Mouse (Mus musculus) neural tube, embryonic 12.5 days (tissue): Measurements from ENCODE around the gene Zmynd11. TPM values are rescaled to one million over a fixed set of nuclear protein-coding genes. Genes with fewer than 3 reads are reported as not detected.

ENCODE experiments used
- ATAC-seq: fragments of 200-750 bp; cut with Nextera tagmentation; 2 replicates; pipeline ENCODE4 v1.8.0; 2017; ENCODE audit warnings: low read depth, mild to moderate bottlenecking, moderate TSS enrichment, moderate library complexity; ENCODE audit not compliant: low FRiP score
- H3K27ac ChIP-seq: fragments of 300-500 bp; sonication (generic); 2 replicates; pipeline ENCODE4 v1.5.1; 2016
- H3K27me3 ChIP-seq: fragments of 300-500 bp; sonication (generic); replicated peaks from 2 replicates; pipeline ENCODE4 v1.6.1; 2016; ENCODE audit warnings: mild to moderate bottlenecking
- H3K36me3 ChIP-seq: fragments of 300-500 bp; sonication (generic); 2 replicates; pipeline ENCODE4 v1.6.1; 2016; ENCODE audit warnings: mild to moderate bottlenecking
- H3K4me1 ChIP-seq: fragments of 300-500 bp; sonication (generic); 2 replicates; pipeline ENCODE4 v1.6.1; 2016
- H3K4me2 ChIP-seq: fragments of 300-500 bp; sonication (generic); replicated peaks from 2 replicates; pipeline ENCODE4 v1.6.1; 2016; ENCODE audit warnings: mild to moderate bottlenecking
- H3K4me3 ChIP-seq: fragments of 300-500 bp; sonication (generic); 2 replicates; pipeline ENCODE4 v1.5.1; 2016
- H3K9ac ChIP-seq: fragments of 300-500 bp; sonication (generic); 2 replicates; pipeline ENCODE4 v1.6.1; 2016; ENCODE audit warnings: mild to moderate bottlenecking
- H3K9me3 ChIP-seq: fragments of 300-500 bp; sonication (generic); 2 replicates; pipeline ENCODE4 v1.6.1; 2016; ENCODE audit warnings: mild to moderate bottlenecking
- WGBS: fragments of 180-500 bp; shearing (Covaris S2); methylation state at CpG from one replicate; pipeline ENCODE4 v1.1.7; 2016; 5-methylcytosine and 5-hydroxymethylcytosine counted together
- polyA plus RNA-seq: library from polyadenylated mRNA; unstranded; fragments of >200 nt; fragmentation: Nextera tagmentation; extraction: Ambion mirVana; gene quantifications from 2 replicates; pipeline ENCODE4 v1.2.1, GENCODE M21; 2016

The Zmynd11 gene
- 109 and 112 TPM in 2 replicates for polyA plus RNA-seq

GRCm38 (mm10) chr13:9764646-9765536 lies at the start of gene Zmynd11:
Gene Zmynd11, minus strand, starts transcription at chr13:9765330.
- peak within 1 kb of the TSS; percentile 78 for H3K4me2 ChIP-seq
- H3K36me3 ChIP-seq, result no peaks in the 10 kb centered on the region
- peak; percentile 86 for ATAC-seq
- H3K9me3 ChIP-seq, result no peaks in the 10 kb centered on the region
- peaks cover 37% of the 10 kb centered on the region for H3K4me1 ChIP-seq
- H3K4me3 ChIP-seq, result peak within 1 kb of the TSS; percentile 95
- H3K27me3 ChIP-seq, result no peaks in the 10 kb centered on the region
- H3K27ac ChIP-seq, result peak within 1 kb of the TSS; percentile 98
- WGBS, result under 1% methylated on average over 96 of the region's 98 CpGs
- H3K9ac ChIP-seq, result peak within 1 kb of the TSS; percentile 99

GRCm38 (mm10) chr13:9795889-9796631 lies 30.9 kb upstream of the Zmynd11 start:
- H3K9ac ChIP-seq, result peak overlapping the region; percentile 36
- peak overlapping the region; percentile 53; the same call in 1 of the 2 replicates for H3K27ac ChIP-seq
- no peaks in the 10 kb centered on the region for H3K9me3 ChIP-seq
- ATAC-seq, result peak; percentile 83
- peak overlapping the region; percentile 28 for H3K4me3 ChIP-seq
- H3K4me1 ChIP-seq, result peaks cover 8% of the 10 kb centered on the region; the same call in 1 of the 2 replicates
- H3K36me3 ChIP-seq, result no peaks in the 10 kb centered on the region
- no peaks in the 10 kb centered on the region for H3K27me3 ChIP-seq
- H3K4me2 ChIP-seq, result peak overlapping the region; percentile 64
- 2% methylated on average over 12 of the region's 12 CpGs for WGBS

- no peak overlapping the region for H3K27ac ChIP-seq
- H3K4me2 ChIP-seq, result no peak overlapping the region
- WGBS, result 33% methylated on average over 3 of the region's 3 CpGs
- H3K4me3 ChIP-seq, result no peak overlapping the region
- no peaks in the 10 kb centered on the region for H3K9me3 ChIP-seq
- no peaks in the 10 kb centered on the region; the same call in 1 of the 2 replicates for H3K4me1 ChIP-seq
- no peaks in the 10 kb centered on the region for H3K27me3 ChIP-seq
- no peak overlapping the region for H3K9ac ChIP-seq
- peak; percentile 66 for ATAC-seq
- no peaks in the 10 kb centered on the region for H3K36me3 ChIP-seq
These were observed 20.9 kb upstream of the Zmynd11 start for GRCm38 (mm10) chr13:9786050-9786449.

- no peaks in the 10 kb centered on the region for H3K27me3 ChIP-seq
- no peak overlapping the region for H3K4me2 ChIP-seq
- 84% methylated on average over 3 of the region's 3 CpGs for WGBS
- H3K27ac ChIP-seq, result no peak overlapping the region
- no peaks in the 10 kb centered on the region for H3K9me3 ChIP-seq
- no peak overlapping the region for H3K4me3 ChIP-seq
- H3K36me3 ChIP-seq, result no peaks in the 10 kb centered on the region
- H3K9ac ChIP-seq, result no peak overlapping the region
- no peaks in the 10 kb centered on the region; the same call in 1 of the 2 replicates for H3K4me1 ChIP-seq
- ATAC-seq, result no peak
These were observed 18.6 kb upstream of the Zmynd11 start for GRCm38 (mm10) chr13:9783717-9784116.

GRCm38 (mm10) chr13:9775901-9776300 lies 10.8 kb upstream of the Zmynd11 start:
- Histone ChIP-seq H3K27me3 (no peaks in the 10 kb centered on the region), H3K4me3 (no peak overlapping the region), H3K27ac (no peak overlapping the region), H3K4me2 (no peak overlapping the region), H3K4me1 (no peaks in the 10 kb centered on the region), H3K9ac (no peak overlapping the region), H3K36me3 (no peaks in the 10 kb centered on the region), H3K9me3 (no peaks in the 10 kb centered on the region)
- WGBS, result 59% methylated on average over 5 of the region's 5 CpGs
- ATAC-seq, result no peak

- H3K36me3 ChIP-seq, result no peaks in the 10 kb centered on the region
- no peak overlapping the region for H3K4me3 ChIP-seq
- H3K4me2 ChIP-seq, result no peak overlapping the region
- no peak overlapping the region for H3K27ac ChIP-seq
- no peaks in the 10 kb centered on the region for H3K27me3 ChIP-seq
- H3K9ac ChIP-seq, result no peak overlapping the region
- ATAC-seq, result no peak
- no peaks in the 10 kb centered on the region for H3K9me3 ChIP-seq
- H3K4me1 ChIP-seq, result no peaks in the 10 kb centered on the region
These were observed 8.9 kb upstream of the Zmynd11 start for GRCm38 (mm10) chr13:9774077-9774476.

- H3K4me3 ChIP-seq, result no peak overlapping the region
- no peak for ATAC-seq
- peaks cover 20% of the 10 kb centered on the region for H3K4me1 ChIP-seq
- H3K4me2 ChIP-seq, result no peak overlapping the region
- H3K27me3 ChIP-seq, result no peaks in the 10 kb centered on the region
- no peaks in the 10 kb centered on the region for H3K9me3 ChIP-seq
- no peak overlapping the region for H3K9ac ChIP-seq
- H3K36me3 ChIP-seq, result no peaks in the 10 kb centered on the region
- WGBS, result 57% methylated on average over 5 of the region's 5 CpGs
- H3K27ac ChIP-seq, result no peak overlapping the region
These were observed 2.1 kb upstream of the Zmynd11 start for GRCm38 (mm10) chr13:9767279-9767678.

GRCm38 (mm10) chr13:9766497-9766896 lies 1.4 kb upstream of the Zmynd11 start:
- peaks cover 28% of the 10 kb centered on the region for H3K4me1 ChIP-seq
- no peak overlapping the region for H3K4me3 ChIP-seq
- H3K27ac ChIP-seq, result no peak overlapping the region
- H3K36me3 ChIP-seq, result no peaks in the 10 kb centered on the region
- 20% methylated on average over 1 of the region's 1 CpGs for WGBS
- no peak overlapping the region for H3K4me2 ChIP-seq
- no peaks in the 10 kb centered on the region for H3K9me3 ChIP-seq
- H3K27me3 ChIP-seq, result no peaks in the 10 kb centered on the region
- no peak for ATAC-seq
- no peak overlapping the region for H3K9ac ChIP-seq

GRCm38 (mm10) chr13:9765537-9765851 lies 364 bp upstream of the Zmynd11 start:
- Histone ChIP-seq H3K4me1 (peaks cover 31% of the 10 kb centered on the region), H3K27me3 (no peaks in the 10 kb centered on the region), H3K9ac (peak overlapping the region; percentile 99), H3K4me2 (peak overlapping the region; percentile 78), H3K36me3 (no peaks in the 10 kb centered on the region), H3K9me3 (no peaks in the 10 kb centered on the region), H3K27ac (no peak overlapping the region), H3K4me3 (peak overlapping the region; percentile 95)
- ATAC-seq, result no peak
- 9% methylated on average over 4 of the region's 4 CpGs for WGBS

- WGBS, result under 1% methylated on average over 80 of the region's 111 CpGs
- H3K4me2 ChIP-seq, result peak overlapping the region; percentile 78
- peak overlapping the region; percentile 99 for H3K9ac ChIP-seq
- H3K36me3 ChIP-seq, result no peaks in the 10 kb centered on the region
- H3K4me3 ChIP-seq, result peak overlapping the region; percentile 95
- H3K4me1 ChIP-seq, result peaks cover 38% of the 10 kb centered on the region
- no peaks in the 10 kb centered on the region for H3K27me3 ChIP-seq
- peak overlapping the region; percentile 98 for H3K27ac ChIP-seq
- no peaks in the 10 kb centered on the region for H3K9me3 ChIP-seq
- ATAC-seq, result peak; percentile 67
These were observed 1.1 kb downstream of the Zmynd11 start for GRCm38 (mm10) chr13:9763828-9764645.

GRCm38 (mm10) chr13:9763100-9763827 lies 1.9 kb downstream of the Zmynd11 start:
- Histone ChIP-seq H3K27ac (peak overlapping the region; percentile 98), H3K4me1 (peaks cover 42% of the 10 kb centered on the region), H3K9me3 (no peaks in the 10 kb centered on the region), H3K4me2 (peak overlapping the region; percentile 78), H3K9ac (peak overlapping the region; percentile 99), H3K36me3 (no peaks in the 10 kb centered on the region), H3K4me3 (peak overlapping the region; percentile 95), H3K27me3 (no peaks in the 10 kb centered on the region)
- 3% methylated on average over 21 of the region's 21 CpGs for WGBS
- peak; percentile 35 for ATAC-seq
